Mouse (Mus musculus) granulocyte monocyte progenitor cell, adult 5-6 weeks (primary cell): ENCODE results near the gene Cpne7. TPM values are rescaled to one million over a fixed set of nuclear protein-coding genes. Genes with fewer than 3 reads are reported as not detected.
"Not testable (repeated sequence)": the region's sequence is repeated elsewhere in the genome, so short reads cannot be mapped to it uniquely, and the experiment has no call there.

Experiments used
- ATAC-seq: replicated peaks from 2 replicates; pipeline ENCODE4 v1.8.0; 2016; ENCODE audit warnings: mild to moderate bottlenecking, moderate TSS enrichment, inconsistent platforms; ENCODE audit not compliant: poor library complexity, severe bottlenecking
- total RNA-seq, 2 experiments: library from RNA; stranded (forward) in 1 of 2; stranded (reverse) in 1 of 2; fragments of 200-712, 200-1000 nt in 1 of 2; fragments of >200 nt in 1 of 2; fragmentation: Nextera tagmentation in 1 of 2; gene quantifications; 2 replicates each; pipeline ENCODE4 v1.2.3; 2014 to 2017

Gene Cpne7
- total RNA-seq (2014; fragmentation: Nextera tagmentation) (not detected in 2 replicates), total RNA-seq (2017) (not detected in 2 replicates)

GRCm38 (mm10) chr8:123117127-123117731 is at the start of gene Cpne7:
Cpne7 (plus strand) TSS chr8:123117374.
- ATAC-seq: peak; percentile 36

DNA sequence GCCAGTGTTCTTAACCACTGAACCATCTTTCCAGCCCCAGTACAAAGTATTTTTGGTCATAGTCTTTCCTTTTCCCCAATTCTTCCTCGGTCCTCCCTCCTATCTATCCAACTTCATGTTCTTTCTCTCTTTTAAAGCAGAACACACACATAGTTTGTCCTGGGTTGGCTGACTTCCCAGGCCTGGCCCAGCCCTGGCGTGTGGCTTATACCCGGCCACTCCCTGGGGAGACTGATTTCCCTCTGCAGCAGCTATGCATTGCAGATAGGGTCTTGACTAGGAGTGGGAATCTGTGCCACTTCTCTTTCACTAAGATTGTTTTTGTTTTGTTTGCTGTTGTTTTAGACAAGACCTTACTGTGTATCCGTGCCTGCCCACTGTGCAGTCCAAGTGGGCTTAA is 46.0 kb upstream of the Cpne7 start:
- ATAC-seq: no peak

- peak; percentile 82 for ATAC-seq
Measured at GRCm38 (mm10) chr8:123077213-123077612, 40.0 kb upstream of the Cpne7 start.

- no peak for ATAC-seq
Measured at GRCm38 (mm10) chr8:123082993-123083392, 34.2 kb upstream of the Cpne7 start.

DNA sequence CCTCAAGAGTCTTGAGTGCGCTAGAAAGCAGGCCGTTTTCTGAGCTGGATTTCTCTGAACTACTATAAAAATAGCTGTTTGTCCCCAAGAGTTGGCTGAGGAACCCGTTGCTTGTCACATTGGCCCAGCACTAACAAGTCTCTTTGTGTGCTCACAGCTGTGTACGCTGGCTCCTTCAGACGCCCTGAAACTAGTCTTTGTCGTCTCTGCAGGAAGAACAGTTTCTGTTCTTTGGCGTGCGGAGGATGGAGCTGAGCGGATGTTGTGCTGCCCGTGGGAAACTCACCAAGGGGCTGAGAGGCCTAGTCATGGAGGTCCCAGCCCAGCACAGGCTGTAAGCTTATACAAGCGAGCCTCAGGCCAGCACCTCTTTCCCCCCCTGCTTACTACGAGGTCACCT is 33.6 kb upstream of the Cpne7 start:
- no peak for ATAC-seq

DNA sequence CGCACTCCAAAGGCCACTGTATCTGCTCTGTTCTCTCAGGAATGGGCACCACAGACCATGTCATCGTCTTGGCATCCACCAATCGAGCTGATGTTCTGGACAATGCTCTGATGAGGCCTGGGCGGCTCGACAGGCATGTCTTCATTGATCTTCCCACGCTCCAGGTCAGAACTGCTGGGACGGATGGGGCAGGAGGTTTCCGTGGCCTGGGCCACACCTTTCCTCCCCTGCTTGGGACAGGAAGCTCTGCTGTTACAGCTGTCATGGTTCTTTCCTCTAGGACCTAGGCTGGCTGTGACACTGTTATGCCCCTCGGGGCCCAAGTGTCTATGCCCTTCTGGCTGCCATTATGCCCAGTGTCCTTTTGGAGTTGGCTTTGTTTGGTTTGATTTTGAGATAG is 29.9 kb upstream of the Cpne7 start:
- ATAC-seq: no peak

- ATAC-seq: no peak
Measured at GRCm38 (mm10) chr8:123097216-123097615, 20.0 kb upstream of the Cpne7 start.

DNA sequence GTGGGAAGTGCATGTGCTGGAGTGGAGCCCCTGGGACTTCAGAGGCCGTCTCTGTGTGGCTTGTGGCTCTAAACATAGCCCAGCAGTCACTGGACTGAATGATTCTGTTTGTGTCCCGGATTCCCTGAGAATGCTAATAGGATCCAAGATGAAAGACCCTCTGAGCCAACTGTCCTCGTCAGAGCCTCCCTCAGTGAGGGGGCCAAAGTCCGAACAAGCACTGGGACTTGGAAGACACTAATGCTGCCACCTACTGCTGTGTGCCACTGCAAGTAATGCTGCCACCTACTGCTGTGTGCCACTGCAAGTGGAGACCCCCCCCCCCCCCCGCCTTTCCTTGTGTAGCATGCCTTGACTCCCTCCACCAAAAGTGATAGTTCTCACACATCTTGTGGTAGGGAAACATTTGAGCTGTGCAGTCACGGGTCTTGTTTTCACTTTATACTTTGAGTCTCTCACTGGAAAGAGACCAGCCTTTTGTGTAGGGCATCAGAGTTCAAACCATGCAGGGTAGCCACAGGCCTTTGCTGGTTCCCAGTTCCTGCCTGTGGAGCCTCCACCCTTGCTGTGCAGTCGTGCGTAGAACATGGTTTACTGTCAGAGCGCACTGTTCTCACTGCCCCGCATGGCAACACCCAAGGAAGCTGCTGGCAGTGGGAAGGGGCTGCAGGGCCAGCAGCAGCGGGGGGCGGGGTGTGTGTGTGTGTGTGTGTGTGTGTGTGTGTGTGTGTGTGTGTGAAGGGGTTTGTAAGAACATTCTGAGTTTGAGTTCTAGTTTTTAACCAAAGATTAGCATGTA is 19.2 kb upstream of the Cpne7 start:
- no peak for ATAC-seq

GRCm38 (mm10) chr8:123100288-123100687 is 16.9 kb upstream of the Cpne7 start:
- ATAC-seq: peak; percentile 80

DNA sequence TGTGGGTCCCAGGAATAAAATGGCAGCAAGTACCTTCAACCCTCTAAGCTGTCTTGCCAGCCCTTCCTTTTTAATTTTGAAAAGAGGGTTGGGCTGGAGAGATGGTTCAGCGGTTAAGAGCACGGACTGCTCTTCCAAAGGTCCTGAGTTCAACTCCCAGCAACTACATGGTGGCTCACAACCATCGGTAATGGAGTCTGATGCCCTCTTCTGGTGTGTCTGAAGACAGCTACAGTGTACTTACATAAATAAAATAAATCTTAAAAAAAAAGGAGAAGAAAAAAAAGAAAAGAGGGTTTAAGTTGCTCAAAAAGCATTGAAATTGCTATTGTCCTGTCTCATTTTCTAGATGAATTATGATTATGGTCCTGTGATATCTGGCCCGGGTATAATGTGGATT is 15.9 kb upstream of the Cpne7 start:
- no peak for ATAC-seq

- peak; percentile 85 for ATAC-seq
Measured at GRCm38 (mm10) chr8:123101735-123102685, 15.2 kb upstream of the Cpne7 start, which contains the start of gene Rpl13. Rpl13 (plus strand) TSS chr8:123102350.

- ATAC-seq: not testable (repeated sequence)
Measured at GRCm38 (mm10) chr8:123102855-123103254, 14.3 kb upstream of the Cpne7 start.

- ATAC-seq: no peak
Measured at GRCm38 (mm10) chr8:123103285-123103684, 13.9 kb upstream of the Cpne7 start.

DNA sequence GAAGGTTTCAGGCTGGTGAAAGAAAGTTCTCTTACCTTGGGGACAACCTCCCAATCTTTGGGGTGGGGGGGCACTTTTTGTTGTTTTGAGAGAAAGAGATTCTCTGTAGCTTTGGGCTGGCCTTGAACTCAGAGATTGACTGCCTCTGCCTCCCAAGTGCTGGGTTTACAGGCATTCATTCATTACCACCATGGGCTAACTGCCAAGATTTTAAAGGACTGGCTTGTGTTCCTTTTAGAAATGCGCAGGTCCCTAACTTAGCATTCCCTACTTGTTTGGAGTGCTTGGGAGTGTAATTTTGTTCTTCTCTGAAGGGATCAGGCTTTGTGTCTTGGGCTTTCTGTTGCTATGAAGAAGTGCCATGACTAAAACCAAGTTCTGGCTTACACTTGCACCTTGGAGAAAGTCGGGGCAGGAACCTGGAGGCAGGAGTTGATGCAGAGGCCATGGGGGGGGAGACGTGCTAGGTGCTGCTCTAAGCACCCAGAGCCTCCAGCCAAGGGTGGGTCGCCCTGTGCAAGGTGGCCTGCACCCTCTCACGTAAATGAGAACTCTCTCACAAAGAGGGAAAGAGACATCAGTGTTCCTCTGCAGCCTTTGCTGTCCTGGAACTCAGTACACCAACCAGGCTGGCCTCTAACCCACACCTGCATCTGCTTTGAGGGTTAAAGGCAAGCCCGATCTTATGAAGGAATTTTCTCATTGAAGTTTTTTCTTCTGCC is 13.0 kb upstream of the Cpne7 start:
- ATAC-seq: no peak

DNA sequence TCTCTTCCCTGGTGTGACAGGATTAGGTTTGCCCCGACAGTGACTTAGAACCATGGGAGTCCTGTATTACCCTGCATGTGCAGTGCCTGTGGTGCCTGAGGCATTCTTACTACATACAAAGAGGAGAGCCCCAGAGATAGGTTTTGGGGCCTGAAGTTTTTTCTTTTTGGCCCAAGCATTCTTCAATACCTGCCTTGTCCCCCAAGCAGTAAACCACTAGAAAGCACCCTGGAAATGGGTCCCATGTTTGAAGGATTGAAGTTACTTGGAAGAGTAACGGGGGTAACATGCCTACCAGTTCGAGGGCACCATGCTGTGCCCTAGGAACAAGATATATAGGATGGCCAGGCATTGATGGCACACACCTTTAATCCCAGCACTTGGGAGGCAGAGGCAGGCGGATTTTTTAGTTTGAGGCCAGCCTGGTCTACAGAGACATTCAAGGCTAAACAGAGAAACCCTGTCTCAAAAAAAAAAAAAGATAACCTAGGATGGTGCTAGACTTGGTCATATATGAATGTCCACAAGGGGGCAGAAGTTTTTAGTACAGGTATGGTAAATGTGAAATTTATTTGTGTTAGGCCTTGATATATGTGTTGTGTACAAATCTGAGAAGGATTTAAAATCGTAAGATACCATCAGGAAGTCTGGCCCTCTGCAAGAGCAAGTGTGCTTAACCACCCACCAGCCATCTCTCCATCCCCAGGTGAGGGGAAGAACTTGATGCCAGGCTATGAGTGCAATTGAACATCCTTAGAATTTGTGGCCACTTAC is 11.4 kb upstream of the Cpne7 start:
- ATAC-seq: no peak

- ATAC-seq: no peak
Measured at GRCm38 (mm10) chr8:123106531-123106930, 10.6 kb upstream of the Cpne7 start.

GRCm38 (mm10) chr8:123108010-123108409 is 9.2 kb upstream of the Cpne7 start:
- no peak for ATAC-seq

- no peak for ATAC-seq
Measured at GRCm38 (mm10) chr8:123108953-123109352, 8.2 kb upstream of the Cpne7 start.

DNA sequence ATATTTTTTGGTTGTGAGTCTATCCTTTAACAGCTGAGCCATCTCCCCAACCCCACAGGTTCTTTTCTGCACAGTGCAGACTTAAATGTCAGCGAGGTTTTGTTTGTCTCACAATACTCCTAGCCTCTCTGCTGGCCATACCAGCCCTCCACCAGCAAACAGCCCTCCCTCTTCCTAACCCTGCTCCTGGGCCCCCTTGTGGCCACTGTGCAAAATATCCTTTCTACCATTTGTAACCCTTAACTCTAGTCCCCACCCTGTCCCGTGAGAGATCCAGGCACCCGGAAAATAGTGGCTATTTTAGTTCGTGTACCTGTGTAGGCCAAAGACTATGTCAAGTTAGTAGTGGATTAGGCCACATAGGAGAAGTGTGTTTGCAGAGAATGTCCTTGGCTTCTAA is 6.5 kb upstream of the Cpne7 start:
- peak; percentile 81 for ATAC-seq
